Mouse (Mus musculus) MEL (cell line): ENCODE measurements around the gene Gm10197. TPM values are rescaled to one million over a fixed set of nuclear protein-coding genes. Genes with fewer than 3 reads are reported as not detected.

Experiments
- DNase-seq: peaks from one replicate; pipeline ENCODE4 v3.0.0; 2011; ENCODE audit warnings: low read depth, low spot score
- H3K27ac ChIP-seq: 2 replicates; pipeline ENCODE4 v1.5.1; 2012; ENCODE audit warnings: low read depth, mild to moderate bottlenecking, control low read depth, low read length, moderate library complexity; ENCODE audit not compliant: control insufficient read depth
- H3K27me3 ChIP-seq, 2 experiments: fragments of 150-350 bp in 1 of 2; sonication (generic) in 1 of 2; 2 replicates each; pipeline ENCODE4 v1.6.1; 2012; ENCODE audit warnings: low read length in 2 of 2, mild to moderate bottlenecking in 2 of 2, improper control_type of control experiment in 1 of 2, moderate library complexity in 1 of 2; ENCODE audit not compliant: insufficient read depth in 2 of 2, control insufficient read depth in 1 of 2
- H3K36me3 ChIP-seq, 2 experiments: 2 replicates each; pipeline ENCODE4 v1.6.1; 2012 to 2014; ENCODE audit warnings: low read length in 2 of 2, improper control_type of control experiment in 1 of 2, inconsistent platforms in 1 of 2, mild to moderate bottlenecking in 1 of 2; ENCODE audit not compliant: insufficient read depth in 2 of 2, control insufficient read depth in 1 of 2
- H3K4me1 ChIP-seq, 2 experiments: fragments of 150-350 bp in 1 of 2; sonication (generic) in 1 of 2; 2 replicates each; pipeline ENCODE4 v1.6.1; 2012; ENCODE audit warnings: low read length in 2 of 2, improper control_type of control experiment in 1 of 2, mild to moderate bottlenecking in 1 of 2; ENCODE audit not compliant: insufficient read depth in 2 of 2, control insufficient read depth in 1 of 2
- H3K4me3 ChIP-seq, 2 experiments: fragments of 150-350 bp in 1 of 2; sonication (generic) in 1 of 2; 2 replicates each; pipeline ENCODE4 v1.5.1; 2012; ENCODE audit warnings: low read depth in 2 of 2, low read length in 2 of 2, mild to moderate bottlenecking in 2 of 2, moderate library complexity in 2 of 2, control low read depth in 1 of 2, improper control_type of control experiment in 1 of 2; ENCODE audit not compliant: control insufficient read depth in 1 of 2, insufficient read depth in 1 of 2
- H3K79me2 ChIP-seq: 2 replicates; pipeline ENCODE4 v1.6.1; 2012; ENCODE audit warnings: mild to moderate bottlenecking, low read length, moderate library complexity; ENCODE audit not compliant: control insufficient read depth, poor library complexity, insufficient read depth
- H3K9ac ChIP-seq: 2 replicates; pipeline ENCODE4 v1.6.1; 2012; ENCODE audit warnings: low read depth, mild to moderate bottlenecking, control low read depth, low read length, moderate library complexity; ENCODE audit not compliant: control insufficient read depth, poor library complexity, severe bottlenecking
- H3K9me3 ChIP-seq: fragments of 150-350 bp; sonication (generic); replicated peaks from 2 replicates; pipeline ENCODE4 v1.6.1; 2012; ENCODE audit warnings: mild to moderate bottlenecking, low read length, improper control_type of control experiment, moderate library complexity; ENCODE audit not compliant: insufficient read depth
- BHLHE40 ChIP-seq: IDR thresholded peaks from 2 replicates; pipeline ENCODE4 v1.6.1; 2012; ENCODE audit warnings: low read depth, mild to moderate bottlenecking, inconsistent platforms, low read length, improper control_type of control experiment, borderline replicate concordance
- CHD2 ChIP-seq: IDR thresholded peaks from 2 replicates; pipeline ENCODE4 v1.6.1; 2011; ENCODE audit warnings: low read length, improper control_type of control experiment
- E2F4 ChIP-seq: IDR thresholded peaks from 2 replicates; pipeline ENCODE4 v1.6.1; 2011; ENCODE audit warnings: low read depth, low read length, improper control_type of control experiment, borderline replicate concordance
- EP300 ChIP-seq, 2 experiments: IDR thresholded peaks; 2 replicates each; pipeline ENCODE4 v1.6.1; 2011; ENCODE audit warnings: improper control_type of control experiment in 2 of 2, low read length in 2 of 2, low read depth in 1 of 2, mild to moderate bottlenecking in 1 of 2
- ETS1 ChIP-seq: IDR thresholded peaks from 2 replicates; pipeline ENCODE4 v1.6.1; 2012; ENCODE audit warnings: low read depth, mild to moderate bottlenecking, inconsistent platforms, low read length, improper control_type of control experiment, moderate library complexity
- HCFC1 ChIP-seq: IDR thresholded peaks from 2 replicates; pipeline ENCODE4 v1.6.1; 2012; ENCODE audit warnings: low read depth, mild to moderate bottlenecking, inconsistent platforms, low read length, improper control_type of control experiment, moderate library complexity
- KAT2A ChIP-seq: conservative IDR thresholded peaks from 2 replicates; pipeline ENCODE4 v1.6.1; 2012; ENCODE audit warnings: low read depth, low read length, improper control_type of control experiment, inconsistent platforms
- MEF2A ChIP-seq: IDR thresholded peaks from 2 replicates; pipeline ENCODE4 v1.6.1; 2014; ENCODE audit warnings: low read depth, mild to moderate bottlenecking, inconsistent platforms, low read length, improper control_type of control experiment; ENCODE audit not compliant: poor library complexity, insufficient replicate concordance, severe bottlenecking; ENCODE audit errors: extremely low read depth
- MXI1 ChIP-seq: IDR thresholded peaks from 2 replicates; pipeline ENCODE4 v1.6.1; 2011; ENCODE audit warnings: mild to moderate bottlenecking, low read depth, low read length, improper control_type of control experiment
- NRF1 ChIP-seq: IDR thresholded peaks from 2 replicates; pipeline ENCODE4 v1.6.1; 2014; ENCODE audit warnings: low read depth, mild to moderate bottlenecking, inconsistent platforms, low read length, improper control_type of control experiment, moderate library complexity; ENCODE audit not compliant: poor library complexity, insufficient read depth, severe bottlenecking
- POLR2A ChIP-seq, 2 experiments: IDR thresholded peaks; 2 replicates each; pipeline ENCODE4 v1.6.1; 2011 to 2012; ENCODE audit warnings: low read length in 2 of 2, mild to moderate bottlenecking in 2 of 2, control low read depth in 1 of 2, improper control_type of control experiment in 1 of 2, low read depth in 1 of 2, moderate library complexity in 1 of 2; ENCODE audit not compliant: control insufficient read depth in 1 of 2, insufficient read depth in 1 of 2, poor library complexity in 1 of 2
- POLR2AphosphoS5 ChIP-seq: IDR thresholded peaks from 2 replicates; pipeline ENCODE4 v1.6.1; 2012; ENCODE audit warnings: low read depth, borderline replicate concordance, mild to moderate bottlenecking, inconsistent platforms, low read length, moderate library complexity, mixed read lengths
- RAD21 ChIP-seq: IDR thresholded peaks from 2 replicates; pipeline ENCODE4 v1.6.1; 2011; ENCODE audit warnings: mild to moderate bottlenecking, low read depth, low read length, improper control_type of control experiment
- RCOR1 ChIP-seq: IDR thresholded peaks from 2 replicates; pipeline ENCODE4 v1.6.1; 2012; ENCODE audit warnings: low read depth, mild to moderate bottlenecking, inconsistent platforms, low read length, improper control_type of control experiment
- TBP ChIP-seq: IDR thresholded peaks from 2 replicates; pipeline ENCODE4 v1.8.0; 2011; ENCODE audit warnings: low read depth, low read length, improper control_type of control experiment
- UBTF ChIP-seq: IDR thresholded peaks from 2 replicates; pipeline ENCODE4 v1.6.1; 2012; ENCODE audit warnings: low read depth, mild to moderate bottlenecking, inconsistent platforms, low read length, improper control_type of control experiment, moderate library complexity, borderline replicate concordance; ENCODE audit not compliant: insufficient read depth
- ZMIZ1 ChIP-seq: IDR thresholded peaks from 2 replicates; pipeline ENCODE4 v1.6.1; 2012; ENCODE audit warnings: low read depth, mild to moderate bottlenecking, inconsistent platforms, low read length, improper control_type of control experiment, moderate library complexity
- polyA plus RNA-seq, 2 experiments: library from polyadenylated mRNA; stranded (reverse) in 1 of 2; unstranded in 1 of 2; fragments of >175 nt in 1 of 2; fragments of >200 nt in 1 of 2; gene quantifications; 2 replicates each; pipeline versions ENCODE4 v1.2.1 to v1.2.4; 2012; ENCODE audit warnings: low replicate concordance in 2 of 2, low read depth in 1 of 2; ENCODE audit not compliant: insufficient read length in 2 of 2, insufficient read depth in 1 of 2, missing spikeins in 1 of 2
- total RNA-seq: library from RNA; depleted of rRNA; stranded (reverse); fragments of 300-350 nt; gene quantifications from 2 replicates; pipeline ENCODE4 v1.2.3, GENCODE M21; 2012

Gene Gm10197
- total and polyA plus RNA-seq, 3 experiments, result 5.4 to 53.0 TPM; not detected in 1

GRCm38 (mm10) chr19:53378421-53378820 is 6.9 kb upstream of the Gm10197 start:
- H3K9me3 ChIP-seq, result no peaks in the 10 kb centered on the region
- H3K9ac ChIP-seq, result no peak overlapping the region
- peaks cover 0 to 34% of the 10 kb centered on the region in 2 experiments; a peak in 3 of 4 replicates for H3K36me3 ChIP-seq
- no peak overlapping the region for H3K4me3 ChIP-seq
- H3K27ac ChIP-seq, result no peak overlapping the region
- TF ChIP-seq RCOR1 (no peak), ZMIZ1 (0 out of 2 replicates have a peak, but pooled peaks have one; percentile 26), POLR2A (IDR thresholded peaks at IDR 0.05; ENCODE audit: control insufficient read depth in 1 of 2, insufficient read depth in 1 of 2, low read depth in 1 of 2, low read length in 2 of 2, poor library complexity in 1 of 2) (0 out of 4 replicates have a peak, but pooled peaks of 1 of the 2 experiments have one; percentile 34), POLR2AphosphoS5 (0 out of 2 replicates have a peak, but pooled peaks have one; percentile 14), ETS1 (no peak), MXI1 (no peak), BHLHE40 (no peak), KAT2A (no peak), MEF2A (no peak), TBP (no peak), NRF1 (no peak), RAD21 (no peak)
- TF ChIP-seq, all 39 proteins: peak for 3
- Histone ChIP-seq H3K4me1 (no peaks in the 10 kb centered on the region), H3K79me2 (no peaks in the 10 kb centered on the region; the same call in 1 of the 2 replicates), H3K27me3 (no peaks in the 10 kb centered on the region)
- no peak for DNase-seq

GRCm38 (mm10) chr19:53377652-53378051 is 6.1 kb upstream of the Gm10197 start:
- H3K9me3 ChIP-seq, result no peaks in the 10 kb centered on the region

GRCm38 (mm10) chr19:53375816-53376215 is 4.2 kb upstream of the Gm10197 start:
- Histone ChIP-seq H3K4me1 (no peaks in the 10 kb centered on the region), H3K4me3 (no peak overlapping the region), H3K9me3 (no peaks in the 10 kb centered on the region), H3K27me3 (no peaks in the 10 kb centered on the region), H3K9ac (no peak overlapping the region), H3K36me3 (peaks cover 0 to 12% of the 10 kb centered on the region in 2 experiments; a peak in 2 of 4 replicates), H3K27ac (no peak overlapping the region), H3K79me2 (no peaks in the 10 kb centered on the region)
- DNase-seq, result no peak
- TF ChIP-seq UBTF (no peak), EP300 (IDR thresholded peaks at IDR 0.05; ENCODE audit: low read depth in 1 of 2, low read length in 2 of 2) (no peak), CHD2 (no peak), E2F4 (no peak), ETS1 (no peak), HCFC1 (no peak)

More at GRCm38 (mm10) chr19:53377652-53378051, 6.1 kb upstream of the Gm10197 start:
- Histone ChIP-seq H3K27ac (no peak overlapping the region), H3K9ac (no peak overlapping the region), H3K79me2 (no peaks in the 10 kb centered on the region)
- 0 out of 2 replicates have a peak, but pooled peaks have one; percentile 10 for TF ChIP-seq POLR2AphosphoS5
- no peak for TF ChIP-seq NRF1
- 0 out of 2 replicates have a peak, but pooled peaks have one; percentile 6 for TF ChIP-seq ZMIZ1
- TF ChIP-seq, all 39 proteins: peak for 2
- Histone ChIP-seq H3K4me1 (no peaks in the 10 kb centered on the region), H3K36me3 (peaks cover 0 to 27% of the 10 kb centered on the region in 2 experiments; a peak in 3 of 4 replicates), H3K27me3 (no peaks in the 10 kb centered on the region), H3K4me3 (no peak overlapping the region)
- no peak for DNase-seq
